Mouse (Mus musculus): Measurements from ENCODE around the gene Tmem51. TPM values are rescaled to one million over a fixed set of nuclear protein-coding genes. Genes with fewer than 3 reads are reported as not detected.

Tmem51 gene
- polyA plus RNA-seq, 1 experiment from 2014 or later, result 43.2 TPM

DNA sequence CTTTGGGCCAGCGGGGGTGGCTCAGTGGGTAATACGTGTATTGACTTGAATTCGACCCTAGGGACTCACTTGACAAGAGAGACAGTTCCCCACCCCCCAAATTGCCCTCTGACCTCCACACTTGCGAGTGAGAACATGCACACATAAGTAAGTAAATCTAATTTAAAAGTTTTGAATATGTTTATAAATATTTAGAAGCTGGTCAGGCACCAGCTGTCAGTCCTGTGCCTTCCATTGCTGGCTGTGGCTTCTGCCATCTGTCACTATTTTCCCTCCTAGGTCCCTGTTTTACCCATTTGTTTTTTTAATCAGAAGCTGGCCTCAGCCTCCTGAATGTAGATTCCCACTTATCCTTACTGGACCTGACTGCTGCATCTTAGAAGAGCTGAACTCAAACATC lies 4.3 kb upstream of the Tmem51 start:
- peaks cover 3% of the 10 kb centered on the region for H3K4me1 ChIP-seq (ENCODE audit: control insufficient read depth, insufficient read depth, low read length)
- ATAC-seq (ENCODE audit: insufficient number of reproducible peaks, insufficient read depth, low FRiP score, low read depth), result no peak
- no peak overlapping the region for H3K27ac ChIP-seq (ENCODE audit: low read length)
- H3K36me3 ChIP-seq (ENCODE audit: control insufficient read depth, insufficient read depth, low read length), result no peaks in the 10 kb centered on the region
- H3K9ac ChIP-seq (replicated peaks; ENCODE audit: low read depth, low read length), result no peak overlapping the region
- 41% methylated on average over 4 of the region's 4 CpGs for WGBS
- no peaks in the 10 kb centered on the region for H3K9me3 ChIP-seq (ENCODE audit: control insufficient read depth, low read depth, low read length)
- H3K4me3 ChIP-seq (ENCODE audit: low read depth, low read length), result no peak overlapping the region
- H3K4me2 ChIP-seq (replicated peaks; ENCODE audit: low read depth, low read length), result no peak overlapping the region
- no peaks in the 10 kb centered on the region for H3K27me3 ChIP-seq (ENCODE audit: control insufficient read depth, insufficient read depth, low read length)

DNA sequence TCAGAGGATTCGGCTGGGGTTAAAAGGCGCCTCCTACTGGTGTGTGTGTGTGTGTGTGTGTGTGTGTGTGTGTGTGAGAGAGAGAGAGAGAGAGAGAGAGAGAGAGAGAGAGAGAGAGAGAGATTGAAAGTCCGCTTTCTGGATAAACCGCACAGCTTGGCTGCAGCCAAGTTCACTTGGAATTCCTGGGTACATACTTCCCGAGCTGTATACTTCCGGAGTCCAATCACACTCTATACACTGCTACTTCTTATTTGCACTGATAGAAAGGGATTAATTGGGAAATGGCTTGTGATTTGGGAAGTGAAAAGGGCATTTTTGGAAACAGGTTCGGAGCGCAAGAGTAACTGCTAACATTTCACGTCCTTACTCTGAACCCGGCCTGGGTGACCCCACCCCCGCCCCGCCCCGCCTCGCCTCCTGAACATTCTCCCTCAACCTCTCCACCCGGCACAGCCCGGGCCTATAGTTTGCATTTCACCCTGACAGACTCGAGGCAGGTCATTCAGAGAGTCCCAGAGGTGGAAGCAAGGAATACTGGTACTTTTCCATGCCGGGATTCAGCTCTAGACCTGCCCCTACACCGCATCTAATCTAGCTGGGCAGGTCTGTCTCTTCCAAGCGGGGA lies 946 bp upstream of the Tmem51 start:
- peak overlapping the region; percentile 92 for H3K27ac ChIP-seq (ENCODE audit: low read length)
- peak overlapping the region; percentile 70 for H3K4me3 ChIP-seq (ENCODE audit: low read depth, low read length)
- no peaks in the 10 kb centered on the region for H3K9me3 ChIP-seq (ENCODE audit: control insufficient read depth, low read depth, low read length)
- H3K27me3 ChIP-seq (ENCODE audit: control insufficient read depth, insufficient read depth, low read length), result no peaks in the 10 kb centered on the region
- ATAC-seq (ENCODE audit: insufficient number of reproducible peaks, insufficient read depth, low FRiP score, low read depth), result no peak
- H3K4me1 ChIP-seq (ENCODE audit: control insufficient read depth, insufficient read depth, low read length), result peaks cover 30% of the 10 kb centered on the region
- peak overlapping the region; percentile 95 for H3K4me2 ChIP-seq (replicated peaks; ENCODE audit: low read depth, low read length)
- WGBS, result 6% methylated on average over 20 of the region's 20 CpGs
- H3K9ac ChIP-seq (replicated peaks; ENCODE audit: low read depth, low read length), result 0 out of 2 replicates have a peak overlapping the region, but pooled peaks have one; percentile 53
- H3K36me3 ChIP-seq (ENCODE audit: control insufficient read depth, insufficient read depth, low read length), result no peaks in the 10 kb centered on the region

DNA sequence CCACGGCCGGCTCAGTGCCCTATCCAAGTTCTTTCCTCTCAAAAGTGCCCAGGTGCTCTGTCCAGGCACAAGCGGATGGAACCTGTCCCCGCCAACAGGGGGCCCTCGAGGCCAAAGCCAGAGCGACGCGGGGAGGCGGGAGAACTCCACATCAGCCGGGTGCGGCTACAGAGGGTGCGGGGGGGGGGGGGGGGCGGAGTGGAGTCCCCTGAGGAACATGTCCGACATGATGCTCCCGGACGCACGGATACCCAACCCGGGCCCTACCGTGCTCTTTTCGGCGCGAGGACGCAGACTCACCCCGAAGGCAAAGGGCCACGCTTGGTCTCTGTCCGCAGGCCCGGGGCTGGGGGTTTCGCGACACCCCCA lies 358 bp downstream of the Tmem51 start:
- no peaks in the 10 kb centered on the region for H3K36me3 ChIP-seq (ENCODE audit: control insufficient read depth, insufficient read depth, low read length)
- peak overlapping the region; percentile 70 for H3K4me3 ChIP-seq (ENCODE audit: low read depth, low read length)
- peak overlapping the region; percentile 95 for H3K4me2 ChIP-seq (replicated peaks; ENCODE audit: low read depth, low read length)
- peaks cover 32% of the 10 kb centered on the region for H3K4me1 ChIP-seq (ENCODE audit: control insufficient read depth, insufficient read depth, low read length)
- H3K9me3 ChIP-seq (ENCODE audit: control insufficient read depth, low read depth, low read length), result no peaks in the 10 kb centered on the region
- H3K27ac ChIP-seq (ENCODE audit: low read length), result peak overlapping the region; percentile 92
- WGBS, result under 1% methylated on average over 26 of the region's 29 CpGs
- peak overlapping the region; percentile 53 for H3K9ac ChIP-seq (replicated peaks; ENCODE audit: low read depth, low read length)
- H3K27me3 ChIP-seq (ENCODE audit: control insufficient read depth, insufficient read depth, low read length), result no peaks in the 10 kb centered on the region
- ATAC-seq (ENCODE audit: insufficient number of reproducible peaks, insufficient read depth, low FRiP score, low read depth), result peak; percentile 64

GRCm38 (mm10) chr4:142083193-142083592 lies 911 bp downstream of the Tmem51 start:
- peak overlapping the region; percentile 95 for H3K4me2 ChIP-seq (replicated peaks; ENCODE audit: low read depth, low read length)
- no peak overlapping the region; the same call in 1 of the 2 replicates for H3K27ac ChIP-seq (ENCODE audit: low read length)
- H3K27me3 ChIP-seq (ENCODE audit: control insufficient read depth, insufficient read depth, low read length), result no peaks in the 10 kb centered on the region
- peaks cover 32% of the 10 kb centered on the region for H3K4me1 ChIP-seq (ENCODE audit: control insufficient read depth, insufficient read depth, low read length)
- peak overlapping the region; percentile 70 for H3K4me3 ChIP-seq (ENCODE audit: low read depth, low read length)
- H3K9ac ChIP-seq (replicated peaks; ENCODE audit: low read depth, low read length), result 0 out of 2 replicates have a peak overlapping the region, but pooled peaks have one; percentile 53
- no peaks in the 10 kb centered on the region for H3K9me3 ChIP-seq (ENCODE audit: control insufficient read depth, low read depth, low read length)
- no peaks in the 10 kb centered on the region for H3K36me3 ChIP-seq (ENCODE audit: control insufficient read depth, insufficient read depth, low read length)
- 47% methylated on average over 6 of the region's 6 CpGs for WGBS
- ATAC-seq (ENCODE audit: insufficient number of reproducible peaks, insufficient read depth, low FRiP score, low read depth), result no peak

GRCm38 (mm10) chr4:142082703-142083102 lies 1.4 kb downstream of the Tmem51 start:
- H3K27me3 ChIP-seq (ENCODE audit: control insufficient read depth, insufficient read depth, low read length), result no peaks in the 10 kb centered on the region
- H3K4me1 ChIP-seq (ENCODE audit: control insufficient read depth, insufficient read depth, low read length), result peaks cover 37% of the 10 kb centered on the region
- ATAC-seq (ENCODE audit: insufficient number of reproducible peaks, insufficient read depth, low FRiP score, low read depth), result no peak
- 81% methylated on average over 4 of the region's 4 CpGs for WGBS
- peak overlapping the region; percentile 70 for H3K4me3 ChIP-seq (ENCODE audit: low read depth, low read length)
- no peaks in the 10 kb centered on the region for H3K9me3 ChIP-seq (ENCODE audit: control insufficient read depth, low read depth, low read length)
- H3K4me2 ChIP-seq (replicated peaks; ENCODE audit: low read depth, low read length), result peak overlapping the region; percentile 95
- H3K9ac ChIP-seq (replicated peaks; ENCODE audit: low read depth, low read length), result no peak overlapping the region
- no peaks in the 10 kb centered on the region for H3K36me3 ChIP-seq (ENCODE audit: control insufficient read depth, insufficient read depth, low read length)
- H3K27ac ChIP-seq (ENCODE audit: low read length), result no peak overlapping the region

DNA sequence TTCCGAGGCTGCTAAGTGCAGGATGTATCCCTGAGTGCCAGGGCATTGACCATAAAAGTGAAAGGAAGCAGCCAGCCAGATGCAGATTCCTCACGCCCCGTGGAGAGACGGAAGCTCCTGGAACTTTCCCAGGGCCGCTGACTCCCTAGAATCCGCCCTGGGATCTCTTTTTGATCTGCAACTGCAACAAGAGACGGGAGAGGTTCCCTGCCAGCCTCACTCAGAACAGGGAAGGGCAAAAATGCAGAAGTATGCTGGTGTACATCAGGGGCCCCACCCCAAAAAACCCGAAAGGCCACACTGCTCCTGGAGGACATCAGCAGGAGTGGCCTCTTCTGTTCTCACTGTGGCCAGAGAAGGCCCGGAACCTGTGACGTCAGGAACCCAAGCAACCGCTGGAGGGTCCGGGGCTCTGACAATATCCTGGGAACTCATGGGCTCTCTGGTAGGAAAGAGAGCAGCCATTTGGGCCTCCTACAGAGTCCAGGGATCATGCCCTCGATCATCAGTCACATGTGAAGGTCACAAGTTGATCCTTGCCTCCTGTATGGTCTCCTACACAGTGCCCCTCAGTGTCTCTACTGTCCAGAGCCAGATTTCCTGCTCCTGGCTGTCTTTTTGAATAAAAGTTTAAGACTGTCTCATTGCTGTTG lies 2.3 kb downstream of the Tmem51 start:
- peaks cover 42% of the 10 kb centered on the region for H3K4me1 ChIP-seq (ENCODE audit: control insufficient read depth, insufficient read depth, low read length)
- H3K27ac ChIP-seq (ENCODE audit: low read length), result no peak overlapping the region
- H3K36me3 ChIP-seq (ENCODE audit: control insufficient read depth, insufficient read depth, low read length), result no peaks in the 10 kb centered on the region
- no peaks in the 10 kb centered on the region for H3K9me3 ChIP-seq (ENCODE audit: control insufficient read depth, low read depth, low read length)
- 49% methylated on average over 13 of the region's 13 CpGs for WGBS
- H3K4me2 ChIP-seq (replicated peaks; ENCODE audit: low read depth, low read length), result peak overlapping the region; percentile 26
- ATAC-seq (ENCODE audit: insufficient number of reproducible peaks, insufficient read depth, low FRiP score, low read depth), result no peak
- no peak overlapping the region for H3K9ac ChIP-seq (replicated peaks; ENCODE audit: low read depth, low read length)
- H3K4me3 ChIP-seq (ENCODE audit: low read depth, low read length), result no peak overlapping the region; the same call in 1 of the 2 replicates
- H3K27me3 ChIP-seq (ENCODE audit: control insufficient read depth, insufficient read depth, low read length), result no peaks in the 10 kb centered on the region

- Histone ChIP-seq H3K4me1 (ENCODE audit: control insufficient read depth, insufficient read depth, low read length) (peaks cover 42% of the 10 kb centered on the region), H3K27me3 (ENCODE audit: control insufficient read depth, insufficient read depth, low read length) (no peaks in the 10 kb centered on the region), H3K4me2 (replicated peaks; ENCODE audit: low read depth, low read length) (peak overlapping the region; percentile 26), H3K9me3 (ENCODE audit: control insufficient read depth, low read depth, low read length) (no peaks in the 10 kb centered on the region), H3K27ac (ENCODE audit: low read length) (0 out of 2 replicates have a peak overlapping the region, but pooled peaks have one; percentile 16), H3K9ac (replicated peaks; ENCODE audit: low read depth, low read length) (no peak overlapping the region), H3K36me3 (ENCODE audit: control insufficient read depth, insufficient read depth, low read length) (no peaks in the 10 kb centered on the region), H3K4me3 (ENCODE audit: low read depth, low read length) (no peak overlapping the region)
- ATAC-seq (ENCODE audit: insufficient number of reproducible peaks, insufficient read depth, low FRiP score, low read depth), result no peak
- 52% methylated on average over 18 of the region's 18 CpGs for WGBS
Measured at GRCm38 (mm10) chr4:142080901-142081630, 3.0 kb downstream of the Tmem51 start.

- Histone ChIP-seq H3K36me3 (ENCODE audit: control insufficient read depth, insufficient read depth, low read length) (no peaks in the 10 kb centered on the region), H3K27me3 (ENCODE audit: control insufficient read depth, insufficient read depth, low read length) (no peaks in the 10 kb centered on the region), H3K4me2 (replicated peaks; ENCODE audit: low read depth, low read length) (no peak overlapping the region), H3K9me3 (ENCODE audit: control insufficient read depth, low read depth, low read length) (no peaks in the 10 kb centered on the region), H3K9ac (replicated peaks; ENCODE audit: low read depth, low read length) (no peak overlapping the region), H3K27ac (ENCODE audit: low read length) (0 out of 2 replicates have a peak overlapping the region, but pooled peaks have one; percentile 16), H3K4me3 (ENCODE audit: low read depth, low read length) (no peak overlapping the region), H3K4me1 (ENCODE audit: control insufficient read depth, insufficient read depth, low read length) (peaks cover 45% of the 10 kb centered on the region)
- no peak for ATAC-seq (ENCODE audit: insufficient number of reproducible peaks, insufficient read depth, low FRiP score, low read depth)
- 74% methylated on average over 4 of the region's 4 CpGs for WGBS
Measured at GRCm38 (mm10) chr4:142080487-142080767, 3.7 kb downstream of the Tmem51 start.
